Mouse (Mus musculus): ENCODE results near the gene Atp5b. TPM values are rescaled to one million over a fixed set of nuclear protein-coding genes. Genes with fewer than 3 reads are reported as not detected.

The Atp5b gene
- total RNA-seq, 2 experiments from 2014 or later, result 3,225 to 4,497 TPM

DNA sequence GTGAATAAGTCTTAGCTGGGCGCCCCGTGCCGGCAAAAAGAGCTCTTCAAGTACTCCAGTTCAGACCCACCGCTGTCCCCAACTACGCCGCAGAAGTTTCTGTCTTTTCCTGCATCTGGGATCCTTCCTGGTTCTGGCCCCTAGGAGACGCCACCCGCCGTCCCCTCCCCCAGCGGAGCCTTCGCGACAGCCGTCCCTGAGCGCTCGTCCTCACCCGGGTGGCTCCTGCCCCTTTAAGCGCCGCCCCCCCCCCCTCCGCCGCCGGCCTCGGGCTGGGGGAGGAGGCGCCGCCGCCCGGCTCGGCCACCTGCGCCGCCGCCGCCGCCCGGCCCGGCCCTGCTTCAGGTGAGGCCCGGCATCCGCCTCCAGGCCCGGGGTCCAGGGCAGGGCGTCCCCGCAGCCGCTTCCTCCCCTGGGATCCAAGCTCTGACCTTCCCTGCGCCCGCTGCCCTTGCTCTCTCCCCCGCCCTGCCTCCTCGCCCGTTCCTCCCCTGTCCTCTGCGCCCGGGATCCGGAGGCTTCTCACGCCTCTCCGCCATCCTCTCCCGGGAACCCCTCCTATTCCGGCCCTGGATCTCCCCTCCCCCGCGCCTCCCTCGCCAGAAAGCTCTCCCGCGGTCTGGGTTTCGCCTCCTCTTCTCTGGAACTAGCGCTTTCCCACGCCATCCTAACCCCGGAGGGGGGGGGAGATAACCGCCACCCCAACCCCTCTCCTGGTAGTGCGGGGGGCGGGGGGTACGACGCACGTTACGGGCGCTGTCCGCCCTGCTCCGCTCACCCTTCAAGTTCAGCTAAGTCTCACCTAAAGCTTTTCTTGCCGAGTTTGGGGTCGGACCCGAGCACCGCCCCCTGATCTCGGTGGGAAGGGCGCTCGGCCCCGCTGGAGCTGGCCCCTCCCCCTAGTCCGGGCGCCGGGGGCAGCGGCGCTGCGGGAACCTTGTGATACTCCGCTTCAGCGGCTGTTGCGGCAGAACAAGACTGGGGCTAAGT, 9.7 kb downstream of the Atp5b start:
- peak; percentile 62 for TF ChIP-seq CTCF (IDR thresholded peaks at IDR 0.05)
- Histone ChIP-seq H3K27ac (peak overlapping the region; percentile 88), H3K4me3 (peak overlapping the region; percentile 79)
- DNase-seq, result peak; percentile 91
- intact Hi-C loops (cut with DNase I), result loop anchor here (5.0 kb wide), 1 partner anchor 50 kb away; no protein-coding TSS in a partner anchor

DNA sequence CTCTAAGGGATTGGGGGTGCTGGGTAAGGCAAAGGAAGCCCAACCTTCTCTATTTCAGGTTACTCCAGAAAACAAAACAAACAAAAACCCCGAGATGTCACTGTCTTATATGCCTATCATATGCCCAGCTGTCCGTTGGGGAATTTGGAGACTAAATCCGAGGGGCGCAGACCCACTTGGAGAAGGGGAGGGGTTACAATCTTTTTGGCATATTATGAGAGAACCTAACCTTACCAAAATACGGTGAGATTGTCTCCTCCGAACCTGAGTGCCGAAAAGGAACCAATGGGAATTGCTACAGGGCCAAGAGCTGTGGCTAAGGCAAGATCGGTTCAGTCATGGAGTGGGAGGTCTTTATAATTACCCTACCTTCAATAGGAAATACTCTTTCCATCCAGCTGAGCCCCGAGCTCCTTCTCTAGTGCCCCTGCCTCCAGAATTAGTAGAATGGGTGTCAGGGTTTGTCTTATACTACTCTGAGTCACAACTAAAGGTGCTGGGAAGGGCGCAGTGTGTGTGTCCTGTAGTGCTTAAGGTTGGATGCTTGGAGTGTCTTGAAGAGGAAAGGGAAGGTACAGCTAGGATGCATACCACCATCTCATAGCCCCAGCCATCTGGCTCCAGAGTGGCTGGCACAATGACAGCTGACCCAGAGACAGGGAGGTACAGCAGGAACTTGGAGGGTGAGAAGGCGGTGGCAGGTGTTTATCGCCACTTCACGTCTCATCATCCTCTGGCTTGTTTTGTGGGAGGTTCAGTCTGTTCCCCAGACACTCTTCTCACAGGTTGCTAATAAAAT, 10.6 kb downstream of the Atp5b start:
- H3K27ac ChIP-seq, result peak overlapping the region; percentile 88
- H3K4me3 ChIP-seq, result peak overlapping the region; percentile 79
- DNase-seq, result peak; percentile 60
- intact Hi-C loops (cut with DNase I), result loop anchor here (5.0 kb wide), 1 partner anchor 49 kb away; no protein-coding TSS in a partner anchor
- TF ChIP-seq CTCF (IDR thresholded peaks at IDR 0.05), result no peak

DNA sequence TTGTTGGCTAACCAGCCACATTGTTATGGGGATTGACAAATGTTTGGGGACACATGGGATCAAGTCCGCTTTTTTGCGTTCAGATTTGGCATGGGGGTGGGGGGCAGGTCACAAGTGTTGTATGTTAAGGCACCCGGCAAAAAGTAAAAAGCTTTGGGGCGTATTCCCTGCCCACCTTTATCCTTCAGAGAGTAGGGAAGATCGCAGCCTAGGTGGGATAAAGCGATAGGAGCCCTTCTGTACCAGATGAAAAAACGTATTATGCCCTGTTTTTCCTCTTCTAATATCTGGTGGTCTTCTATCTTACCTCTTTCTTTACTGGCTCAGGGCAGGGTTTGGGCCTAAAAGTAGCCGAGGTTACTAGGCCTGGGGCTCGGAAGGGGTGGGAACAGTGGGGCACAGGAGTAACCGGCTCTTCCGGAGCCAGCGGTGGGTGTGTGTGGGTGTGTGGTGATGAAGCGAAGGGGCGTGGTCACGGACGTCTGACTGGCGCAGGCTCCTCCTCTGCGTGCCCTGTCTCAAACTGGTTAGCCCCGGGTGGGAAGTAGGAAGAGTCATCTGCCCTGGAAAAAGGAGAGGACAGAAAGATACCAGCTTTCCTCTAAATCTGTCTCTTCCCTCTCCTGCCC, 11.4 kb downstream of the Atp5b start:
- H3K4me3 ChIP-seq, result peak overlapping the region; percentile 79
- TF ChIP-seq CTCF (IDR thresholded peaks at IDR 0.05), result no peak
- peak; percentile 90 for DNase-seq
- intact Hi-C loops (cut with DNase I), result loop anchor here (5.0 kb wide), 1 partner anchor 48 kb away; no protein-coding TSS in a partner anchor
- peak overlapping the region; percentile 88 for H3K27ac ChIP-seq

DNA sequence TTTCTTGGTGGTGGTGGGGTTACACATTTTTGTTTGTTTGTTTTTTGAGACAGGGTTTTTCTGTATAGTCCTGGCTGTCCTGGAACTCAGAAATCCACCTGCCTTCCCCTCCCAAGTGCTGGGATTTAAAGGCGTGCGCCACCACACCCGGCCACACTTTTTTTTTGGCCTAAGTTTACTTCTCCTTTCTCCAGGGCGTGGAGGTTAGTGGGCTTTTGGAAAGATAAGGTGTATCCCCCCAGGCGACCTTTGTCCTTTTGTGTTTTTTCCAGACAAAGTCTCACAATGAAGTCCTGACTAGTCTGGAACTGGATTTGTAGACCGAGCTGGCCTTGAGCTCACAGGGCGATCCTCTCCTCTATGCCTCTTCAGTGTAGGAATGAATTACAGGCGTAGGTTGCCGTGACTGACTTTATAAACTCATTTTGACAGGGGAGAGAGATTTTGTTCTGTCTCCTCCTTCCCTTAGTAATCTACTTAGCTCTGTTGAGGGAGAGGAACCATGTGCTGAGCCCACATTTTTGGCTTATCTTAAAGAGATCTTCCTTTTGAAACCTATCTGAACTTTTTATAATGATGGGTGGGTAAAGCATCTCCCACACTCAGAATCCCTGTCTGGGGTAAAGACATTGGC, 12.0 kb downstream of the Atp5b start:
- intact Hi-C loops (cut with DNase I), result no loop called here
- Histone ChIP-seq H3K27ac (peak overlapping the region; percentile 88), H3K4me3 (peak overlapping the region; percentile 79)
- TF ChIP-seq CTCF (IDR thresholded peaks at IDR 0.05), result no peak
- DNase-seq, result no peak

DNA sequence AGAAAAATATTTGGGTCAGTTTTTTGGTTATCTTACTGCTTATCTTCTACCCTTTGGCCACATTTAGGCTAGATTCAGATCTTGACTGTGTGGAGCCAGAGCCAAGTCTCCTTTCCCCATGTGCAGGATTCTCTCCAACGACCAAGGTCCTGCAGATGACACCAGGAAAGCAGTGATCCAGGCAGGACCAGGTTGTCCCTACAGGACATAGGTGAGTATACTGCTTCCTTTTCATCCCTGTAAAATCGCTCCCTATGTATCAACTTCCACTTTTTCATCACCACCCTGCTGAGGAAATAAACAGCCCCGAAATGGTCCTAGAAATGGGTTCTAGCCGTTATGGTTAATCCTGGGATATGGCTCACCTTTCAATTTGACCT, 13.2 kb downstream of the Atp5b start:
- Histone ChIP-seq H3K4me3 (peak overlapping the region; percentile 98), H3K27ac (peak overlapping the region; percentile 93)
- no peak for TF ChIP-seq CTCF (IDR thresholded peaks at IDR 0.05)
- intact Hi-C loops (cut with DNase I), result loop anchor here (2.0 kb wide), 1 partner anchor 80 kb away; no protein-coding TSS in a partner anchor
- DNase-seq, result no peak

DNA sequence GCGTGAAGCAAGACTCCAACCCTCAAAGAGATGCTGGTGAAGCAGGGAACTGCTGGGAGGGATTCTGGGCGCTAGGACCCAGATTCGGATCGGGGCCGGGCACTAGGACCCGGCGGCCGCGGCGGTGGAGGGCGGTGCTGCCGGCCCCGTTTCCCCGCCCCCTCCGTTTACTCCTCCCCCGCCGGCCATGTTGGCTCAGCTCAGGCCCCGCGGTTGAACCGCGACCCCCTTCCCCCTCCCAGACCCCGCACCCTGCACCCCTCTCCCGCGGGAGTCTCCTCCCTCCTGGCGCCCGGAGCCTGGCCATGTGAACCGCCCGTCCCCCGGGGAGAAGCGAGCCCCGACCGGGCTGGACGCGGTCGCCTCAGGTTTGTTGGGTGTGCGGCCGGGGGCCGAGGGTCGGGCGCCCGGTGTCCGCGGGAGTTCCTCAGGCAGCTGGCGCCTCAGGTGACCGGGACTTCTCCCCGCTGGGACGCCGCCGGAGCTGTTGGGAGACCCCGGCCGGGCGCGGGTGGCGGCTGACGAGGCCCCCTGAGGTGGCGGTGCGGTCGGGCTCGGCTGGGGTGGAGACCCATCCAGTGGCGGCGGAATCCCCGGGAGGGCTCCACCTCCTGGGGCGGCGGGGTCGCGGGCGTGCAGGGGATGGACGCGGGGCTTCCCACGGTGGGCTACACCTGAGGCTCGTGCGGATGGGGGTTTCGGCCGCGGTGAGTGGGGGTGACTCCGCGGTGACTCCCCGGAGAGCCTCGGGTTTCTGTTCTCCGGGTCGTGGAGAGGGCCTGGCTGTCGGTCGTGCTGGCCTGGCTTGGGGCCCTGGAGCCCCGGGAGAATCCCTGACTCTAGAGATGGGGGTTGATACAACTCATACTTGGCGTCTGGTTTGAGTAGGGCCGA, 13.9 kb downstream of the Atp5b start:
- Histone ChIP-seq H3K27ac (peak overlapping the region; percentile 93), H3K4me3 (peak overlapping the region; percentile 98)
- intact Hi-C loops (cut with DNase I), result loop anchor here (2.0 kb wide), 1 partner anchor 80 kb away; no protein-coding TSS in a partner anchor
- DNase-seq, result peak; percentile 92
- peak; percentile 28; the same call in 1 of the 2 replicates for TF ChIP-seq CTCF (IDR thresholded peaks at IDR 0.05)

DNA sequence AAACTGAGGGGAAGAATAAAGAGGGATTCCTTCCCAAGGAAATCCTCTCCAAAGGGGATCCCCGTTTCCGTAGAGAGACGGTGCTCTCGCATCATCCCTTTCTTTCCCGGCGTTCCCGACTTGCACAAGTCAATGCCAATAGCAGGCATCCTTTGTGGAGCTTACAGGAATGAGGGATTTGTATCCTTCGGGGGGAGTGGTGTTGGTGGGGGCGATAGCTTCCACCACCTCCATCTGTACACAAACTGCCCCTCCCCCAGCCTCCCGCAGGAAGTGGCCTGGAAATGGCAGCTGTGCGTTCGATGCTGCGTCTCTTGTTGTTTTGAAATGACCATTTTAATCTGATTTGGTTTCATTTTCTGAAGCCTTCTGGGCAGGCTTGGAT, 14.5 kb downstream of the Atp5b start:
- Histone ChIP-seq H3K27ac (peak overlapping the region; percentile 93), H3K4me3 (peak overlapping the region; percentile 98)
- peak; percentile 55 for DNase-seq
- TF ChIP-seq CTCF (IDR thresholded peaks at IDR 0.05), result no peak
- intact Hi-C loops (cut with DNase I), result loop anchor here (2.0 kb wide), 1 partner anchor 79 kb away; no protein-coding TSS in a partner anchor

DNA sequence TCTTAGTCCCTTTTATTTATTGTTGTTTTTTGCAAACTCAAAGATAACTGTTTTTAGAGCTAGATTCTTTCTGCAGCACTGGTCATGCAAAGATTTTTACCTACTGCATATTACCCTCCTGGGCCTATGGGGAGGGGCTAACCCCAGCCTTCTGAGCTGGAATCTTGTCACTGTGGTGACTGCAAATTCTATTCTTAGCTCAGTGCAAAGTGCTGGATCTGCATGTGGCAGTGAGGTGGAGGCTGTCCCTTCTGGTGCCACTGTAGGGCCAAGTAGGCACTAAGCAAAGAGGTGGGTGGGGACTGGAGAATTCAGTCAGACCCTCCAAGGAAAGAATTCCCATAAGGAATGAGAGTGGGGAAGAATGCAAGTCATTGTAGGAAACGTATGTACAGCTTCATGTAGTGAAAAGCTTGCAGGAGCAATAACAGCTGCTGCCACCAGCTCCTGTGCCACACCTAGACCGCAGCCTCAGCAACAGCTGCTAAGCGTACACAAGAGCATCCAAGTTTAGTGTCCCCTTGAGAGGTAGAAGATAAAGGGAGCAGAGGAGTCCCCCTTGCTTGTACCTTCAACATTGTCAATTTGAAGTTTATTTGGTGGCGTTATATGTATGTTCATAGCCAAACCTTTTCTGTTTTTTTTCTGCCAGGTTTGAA, 27.2 kb downstream of the Atp5b start:
- no peak for TF ChIP-seq CTCF (IDR thresholded peaks at IDR 0.05)
- intact Hi-C loops (cut with DNase I), result no loop called here
- H3K27ac ChIP-seq, result peak overlapping the region; percentile 77
- peak; percentile 55 for DNase-seq
- H3K4me3 ChIP-seq, result no peak overlapping the region

DNA sequence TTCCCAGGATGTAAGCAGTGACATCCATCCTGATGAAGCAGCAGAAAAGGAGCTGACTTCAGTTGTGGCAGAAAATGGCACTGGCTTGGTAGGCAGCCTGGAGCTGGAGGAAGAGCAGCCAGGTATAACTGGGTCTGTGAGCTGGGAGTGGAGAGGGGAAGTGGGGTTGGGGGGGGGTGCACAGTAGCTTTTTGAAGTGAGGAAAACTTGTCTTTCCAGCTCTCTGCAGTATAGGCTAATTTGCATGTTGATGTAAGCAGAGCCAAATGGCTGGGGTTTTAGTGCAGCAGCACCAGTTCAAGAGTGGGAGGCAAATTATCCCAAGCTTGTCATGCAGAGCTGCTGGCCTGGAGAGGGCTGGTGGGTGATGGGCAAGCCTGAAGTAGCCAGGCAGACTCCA, 28.2 kb downstream of the Atp5b start:
- TF ChIP-seq CTCF (IDR thresholded peaks at IDR 0.05), result no peak
- DNase-seq, result no peak

DNA sequence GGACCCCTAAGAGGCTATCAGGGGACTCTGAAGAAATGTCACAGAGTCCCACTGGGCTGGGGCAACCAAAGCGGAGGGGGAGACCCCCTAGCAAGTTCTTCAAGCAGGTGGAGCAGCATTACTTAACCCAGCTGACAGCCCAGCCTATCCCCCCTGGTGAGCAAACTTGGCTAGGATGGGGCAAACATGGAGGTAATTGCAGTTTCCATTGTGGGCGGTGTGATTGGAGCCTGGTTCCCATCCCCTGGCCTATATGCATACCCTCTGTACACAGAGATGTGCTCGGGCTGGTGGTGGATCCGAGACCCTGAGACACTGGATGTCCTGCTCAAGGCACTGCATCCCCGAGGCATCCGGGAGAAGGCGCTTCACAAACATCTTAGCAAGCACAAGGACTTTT, 40.8 kb downstream of the Atp5b start:
- intact Hi-C loops (cut with DNase I), result no loop called here
- TF ChIP-seq CTCF (IDR thresholded peaks at IDR 0.05), result no peak
- Histone ChIP-seq H3K4me3 (no peak overlapping the region), H3K27ac (no peak overlapping the region)
- no peak for DNase-seq

More for the DNA sequence above, 28.2 kb downstream of the Atp5b start:
- Histone ChIP-seq H3K4me3 (no peak overlapping the region), H3K27ac (peak overlapping the region; percentile 77; the same call in 1 of the 2 replicates)
- intact Hi-C loops (cut with DNase I), result no loop called here

Measured in gastrocnemius, adult 2 months (tissue).